In the genomic region with DNA sequence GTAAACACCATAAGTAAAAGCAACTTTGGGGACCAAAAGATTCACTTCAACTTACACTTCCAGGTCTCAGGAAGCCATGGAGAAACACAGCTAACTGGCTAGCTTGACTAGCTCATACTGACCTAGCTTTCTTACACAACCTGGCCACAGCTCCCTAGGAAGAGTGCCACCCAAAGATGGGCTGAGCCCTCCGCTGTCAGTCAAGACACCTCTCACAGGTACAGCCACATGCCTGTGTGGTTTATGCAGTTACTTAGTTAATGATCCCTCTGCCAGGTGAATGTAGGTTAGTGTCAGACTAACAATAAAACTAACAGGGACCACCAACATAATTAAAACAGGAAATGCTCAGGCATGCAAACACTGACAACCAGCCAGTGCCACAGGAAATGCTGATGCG, we compare ENCODE assay signal across 21 mouse cellular contexts.
DNase-seq lines count a peak whose midpoint lies in the region; ATAC-seq and TF ChIP-seq lines count a peak whose summit lies in the region.
"Had no signal": no experiment of that assay in that cellular context is flagged by ENCODE, and none has a peak within 500 bp of the region (broad histone marks: within the 10 kb centered on the region; RNA-seq: fewer than 3 reads in every experiment).

No protein-coding gene starts in this region.

- H3K9me3 ChIP-seq in lung, embryonic 14.5 days (ENCODE audit: low read depth, low read length) = no peaks in the 10 kb centered on the region
- H3K9me3 ChIP-seq in forebrain, embryonic 15.5 days = no peaks in the 10 kb centered on the region
- H3K9me3 ChIP-seq: embryonic facial prominence, embryonic 12.5 days; forebrain, embryonic 13.5 days; limb, embryonic 13.5 days; liver, embryonic 13.5 days; neural tube, embryonic 12.5 days had no signal

- no peak for TF ChIP-seq POLR2A in lung, adult 2 months (IDR thresholded peaks at IDR 0.05; ENCODE audit: borderline replicate concordance, extremely low read depth, low read depth, low read length)

- peak overlapping the region; percentile 86; the same call in 1 of the 2 replicates for H3K27ac ChIP-seq in lung, embryonic 14.5 days (ENCODE audit: low read depth)
- H3K27ac ChIP-seq in forebrain, embryonic 15.5 days (replicated peaks) = no peak overlapping the region
- H3K27ac ChIP-seq: embryonic facial prominence, embryonic 12.5 days; forebrain, embryonic 13.5 days; heart, adult 2 months; limb, embryonic 13.5 days; liver, embryonic 13.5 days; neural tube, embryonic 12.5 days had no signal

- peak; percentile 34 for DNase-seq in kidney, adult 11 months
- DNase-seq in kidney, postnatal 14 days = no peak
- DNase-seq in lung, embryonic 14.5 days = no peak
- no peak for DNase-seq in lung, adult 2 months
- peak; percentile 55 for DNase-seq in A20 (ENCODE audit: low read depth, low spot score)
- no peak for DNase-seq in adrenal gland, adult 8-10 months
- DNase-seq: adrenal gland, postnatal 10 days; cerebellum, adult 9-11 months; gastrocnemius, postnatal 14 days; heart, adult 2 months; heart, postnatal 36 days; liver, embryonic 13.5 days; lung, postnatal 10 days had no signal

- H3K4me1 ChIP-seq in lung, embryonic 14.5 days (ENCODE audit: insufficient read depth) = no peaks in the 10 kb centered on the region
- H3K4me1 ChIP-seq in lung, adult 2 months (ENCODE audit: control insufficient read depth, insufficient read depth, low read length) = 0 out of 2 replicates have a peak, but pooled peaks cover 2% of the 10 kb centered on the region
- peaks cover 9% of the 10 kb centered on the region; the same call in 1 of the 2 replicates for H3K4me1 ChIP-seq in forebrain, embryonic 15.5 days
- H3K4me1 ChIP-seq: embryonic facial prominence, embryonic 12.5 days; limb, embryonic 13.5 days; neural tube, embryonic 12.5 days had no signal

- no peak overlapping the region for H3K4me3 ChIP-seq in lung, embryonic 14.5 days (ENCODE audit: low read depth, low read length)
- H3K4me3 ChIP-seq in lung, adult 2 months (replicated peaks; ENCODE audit: extremely low read depth, low read depth, low read length) = no peak overlapping the region
- no peak overlapping the region for H3K4me3 ChIP-seq in forebrain, embryonic 15.5 days
- H3K4me3 ChIP-seq: embryonic facial prominence, embryonic 12.5 days; erythroblast, embryonic 14.5 days; forebrain, embryonic 13.5 days; heart, adult 2 months; limb, embryonic 13.5 days; liver, embryonic 13.5 days; neural tube, embryonic 12.5 days had no signal

- no peak for ATAC-seq in lung, embryonic 14.5 days (ENCODE audit: insufficient read depth)
- peak; percentile 73 for ATAC-seq in granulocyte monocyte progenitor cell, adult 5-6 weeks (replicated peaks; ENCODE audit: poor library complexity, severe bottlenecking)
- no peak for ATAC-seq in forebrain, embryonic 15.5 days (replicated peaks)
- ATAC-seq: forebrain, embryonic 13.5 days; hindbrain, embryonic 16.5 days had no signal

- H3K36me3 ChIP-seq in lung, embryonic 14.5 days (ENCODE audit: insufficient read depth) = peaks cover 11% of the 10 kb centered on the region; the same call in 1 of the 2 replicates
- H3K36me3 ChIP-seq in forebrain, embryonic 15.5 days = peaks cover 2% of the 10 kb centered on the region; the same call in 1 of the 2 replicates
- H3K36me3 ChIP-seq: liver, embryonic 13.5 days had no signal

- no peaks in the 10 kb centered on the region for H3K27me3 ChIP-seq in lung, embryonic 14.5 days (ENCODE audit: insufficient read depth, low read length)
- H3K27me3 ChIP-seq in forebrain, embryonic 15.5 days = no peaks in the 10 kb centered on the region
- H3K27me3 ChIP-seq: embryonic facial prominence, embryonic 12.5 days; forebrain, embryonic 13.5 days; limb, embryonic 13.5 days; liver, embryonic 13.5 days; neural tube, embryonic 12.5 days had no signal

- no peak overlapping the region for H3K4me2 ChIP-seq in lung, embryonic 14.5 days
- H3K4me2 ChIP-seq in forebrain, embryonic 15.5 days (replicated peaks) = no peak overlapping the region
- H3K4me2 ChIP-seq: embryonic facial prominence, embryonic 12.5 days; forebrain, embryonic 13.5 days; limb, embryonic 13.5 days; liver, embryonic 13.5 days; neural tube, embryonic 12.5 days had no signal

- WGBS in lung, embryonic 14.5 days = 66% methylated on average over 2 of the region's 2 CpGs
- 65% methylated on average over 2 of the region's 2 CpGs for WGBS in lung, adult 2 months
- 81% methylated on average over 2 of the region's 2 CpGs for WGBS in forebrain, embryonic 15.5 days

- no peak overlapping the region for H3K9ac ChIP-seq in lung, embryonic 14.5 days
- H3K9ac ChIP-seq in forebrain, embryonic 15.5 days (replicated peaks) = no peak overlapping the region
- H3K9ac ChIP-seq: embryonic facial prominence, embryonic 12.5 days; forebrain, embryonic 13.5 days; limb, embryonic 13.5 days; liver, embryonic 13.5 days; neural tube, embryonic 12.5 days had no signal

- no peak for TF ChIP-seq CTCF in lung, embryonic 14.5 days (IDR thresholded peaks at IDR 0.05; ENCODE audit: low read depth)
- no peak for TF ChIP-seq CTCF in lung, adult 2 months (IDR thresholded peaks at IDR 0.05; ENCODE audit: insufficient read depth, low read length)

Comparison
In these comparisons a context has a peak if more than half of its experiments do, and no peak if none do; other contexts are left out.
1. DNase-seq: peak in kidney, adult 11 months (single experiment) and A20 (single experiment); none in kidney, postnatal 14 days (single experiment), lung, embryonic 14.5 days (single experiment), lung, adult 2 months (single experiment) and adrenal gland, adult 8-10 months (single experiment).